Mouse (Mus musculus): ENCODE results near the gene Dtx3l. TPM values are rescaled to one million over a fixed set of nuclear protein-coding genes. Genes with fewer than 3 reads are reported as not detected.
A peak's percentile ranks its signal among the peaks of the same experiment; 100 is the strongest.
"Not testable (repeated sequence)": the region's sequence is repeated elsewhere in the genome, so short reads cannot be mapped to it uniquely, and the experiment has no call there.

Dtx3l gene
- polyA plus RNA-seq (2015; fragmentation: Nextera tagmentation; extraction: Ambion mirVana): 5.5 and 8.0 TPM in 2 replicates

GRCm38 (mm10) chr16:35938211-35939151 lies at the start of gene Dtx3l, which contains the start of gene Parp9:
TSS of gene Dtx3l (minus strand) at chr16:35939151.
TSS of gene Parp9 (plus strand) at chr16:35938470.
- peak within 1 kb of the TSS; percentile 80 for H3K9ac ChIP-seq
- peak; percentile 54 for ATAC-seq (replicated peaks; ENCODE audit: insufficient number of reproducible peaks, insufficient read depth, low FRiP score, low read depth)

GRCm38 (mm10) chr16:35987930-35988329 lies 49.0 kb upstream of the Dtx3l start:
- no peaks in the 10 kb centered on the region for H3K36me3 ChIP-seq
- H3K9me3 ChIP-seq (replicated peaks): no peaks in the 10 kb centered on the region
- ATAC-seq (replicated peaks; ENCODE audit: insufficient number of reproducible peaks, insufficient read depth, low FRiP score, low read depth): no peak
- no peak overlapping the region for H3K4me2 ChIP-seq
- 76% methylated on average over 1 of the region's 1 CpGs for WGBS
- H3K27me3 ChIP-seq: no peaks in the 10 kb centered on the region
- H3K4me3 ChIP-seq: no peak overlapping the region
- no peak overlapping the region for H3K9ac ChIP-seq
- H3K4me1 ChIP-seq (replicated peaks): peaks cover 7% of the 10 kb centered on the region
- H3K27ac ChIP-seq: no peak overlapping the region

More at GRCm38 (mm10) chr16:35938211-35939151, at the start of gene Dtx3l, which contains the start of gene Parp9:
- Histone ChIP-seq H3K4me1 (replicated peaks) (peaks cover 8% of the 10 kb centered on the region; the same call in 1 of the 2 replicates), H3K9me3 (replicated peaks) (no peaks in the 10 kb centered on the region), H3K4me2 (peak within 1 kb of the TSS; percentile 74), H3K27ac (peak within 1 kb of the TSS; percentile 78), H3K4me3 (peak within 1 kb of the TSS; percentile 81), H3K36me3 (peaks cover 6% of the 10 kb centered on the region; the same call in 1 of the 2 replicates), H3K27me3 (no peaks in the 10 kb centered on the region)
- WGBS: 1% methylated on average over 52 of the region's 52 CpGs

DNA sequence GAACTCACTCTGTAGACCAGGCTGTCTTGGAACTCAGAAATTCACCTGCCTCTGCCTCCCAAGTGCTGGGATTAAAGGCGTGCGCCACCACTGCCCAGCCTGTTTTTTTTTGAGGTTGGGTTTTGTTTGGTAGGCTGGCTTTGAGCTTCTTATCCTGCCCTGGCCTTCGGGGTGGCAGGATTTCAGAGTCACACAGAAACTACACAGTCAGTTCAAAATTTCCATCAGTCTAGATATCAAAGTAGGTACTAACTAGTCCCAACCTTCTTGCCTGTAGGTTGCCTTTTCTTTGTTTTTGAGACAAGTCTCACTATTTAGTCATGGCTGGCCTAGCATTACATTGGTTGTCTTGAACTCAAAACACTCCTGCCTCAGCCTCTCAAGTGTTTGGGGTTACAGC lies 45.5 kb upstream of the Dtx3l start:
- ATAC-seq (replicated peaks; ENCODE audit: insufficient number of reproducible peaks, insufficient read depth, low FRiP score, low read depth): no peak
- Histone ChIP-seq H3K36me3 (no peaks in the 10 kb centered on the region), H3K4me1 (replicated peaks) (peaks cover 12% of the 10 kb centered on the region), H3K9me3 (replicated peaks) (no peaks in the 10 kb centered on the region), H3K4me3 (peak overlapping the region; percentile 95), H3K27ac (peak overlapping the region; percentile 100; the same call in 1 of the 2 replicates), H3K4me2 (peak overlapping the region; percentile 83), H3K9ac (no peak overlapping the region), H3K27me3 (no peaks in the 10 kb centered on the region)
- 33% methylated on average over 3 of the region's 3 CpGs for whole genome bisulfite sequencing

- Histone ChIP-seq H3K9ac (peak overlapping the region; percentile 97), H3K27ac (peak overlapping the region; percentile 100), H3K4me2 (peak overlapping the region; percentile 83), H3K4me1 (replicated peaks) (peaks cover 12% of the 10 kb centered on the region), H3K27me3 (no peaks in the 10 kb centered on the region), H3K36me3 (no peaks in the 10 kb centered on the region), H3K9me3 (replicated peaks) (no peaks in the 10 kb centered on the region), H3K4me3 (peak overlapping the region; percentile 95)
- 0% methylated on average over 48 of the region's 86 CpGs for WGBS
- peak; percentile 71 for ATAC-seq (replicated peaks; ENCODE audit: insufficient number of reproducible peaks, insufficient read depth, low FRiP score, low read depth)
These were observed 44.7 kb upstream of the Dtx3l start for GRCm38 (mm10) chr16:35983517-35984101.

- peak overlapping the region; percentile 100 for H3K27ac ChIP-seq
- under 1% methylated on average over 54 of the region's 54 CpGs for WGBS
- H3K9me3 ChIP-seq (replicated peaks): no peaks in the 10 kb centered on the region
- H3K4me1 ChIP-seq (replicated peaks): peaks cover 12% of the 10 kb centered on the region
- no peaks in the 10 kb centered on the region for H3K27me3 ChIP-seq
- no peaks in the 10 kb centered on the region for H3K36me3 ChIP-seq
- H3K4me2 ChIP-seq: peak overlapping the region; percentile 83
- H3K9ac ChIP-seq: peak overlapping the region; percentile 97
- H3K4me3 ChIP-seq: peak overlapping the region; percentile 95
- ATAC-seq (replicated peaks; ENCODE audit: insufficient number of reproducible peaks, insufficient read depth, low FRiP score, low read depth): peak; percentile 89
These were observed 44.1 kb upstream of the Dtx3l start for GRCm38 (mm10) chr16:35982902-35983516.

- H3K4me2 ChIP-seq: peak overlapping the region; percentile 83
- H3K9me3 ChIP-seq (replicated peaks): no peaks in the 10 kb centered on the region
- H3K4me3 ChIP-seq: peak overlapping the region; percentile 95
- H3K36me3 ChIP-seq: no peaks in the 10 kb centered on the region
- H3K27ac ChIP-seq: peak overlapping the region; percentile 100
- 4% methylated on average over 15 of the region's 15 CpGs for WGBS
- H3K4me1 ChIP-seq (replicated peaks): peaks cover 12% of the 10 kb centered on the region
- H3K27me3 ChIP-seq: no peaks in the 10 kb centered on the region
- peak overlapping the region; percentile 97 for H3K9ac ChIP-seq
- ATAC-seq (replicated peaks; ENCODE audit: insufficient number of reproducible peaks, insufficient read depth, low FRiP score, low read depth): no peak
These were observed 43.6 kb upstream of the Dtx3l start for GRCm38 (mm10) chr16:35982506-35982901.

DNA sequence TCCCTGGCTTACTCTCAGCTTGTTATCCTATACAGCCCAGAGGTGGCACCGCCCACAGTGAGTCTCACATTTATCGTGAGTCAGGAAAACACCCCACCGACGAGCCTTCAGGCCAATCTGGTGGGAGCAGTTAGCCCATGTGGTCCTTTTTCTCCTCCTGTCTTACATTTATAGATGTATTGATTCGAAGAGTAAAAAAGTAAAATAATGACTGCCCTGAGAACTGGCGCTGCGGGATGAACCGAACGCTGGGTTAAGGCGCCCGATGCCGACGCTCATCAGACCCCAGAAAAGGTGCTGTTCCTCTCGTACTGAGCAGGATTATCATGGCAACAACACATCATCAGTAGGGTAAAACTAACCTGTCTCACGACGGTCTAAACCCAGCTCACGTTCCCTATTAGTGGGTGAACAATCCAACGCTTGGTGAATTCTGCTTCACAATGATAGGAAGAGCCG lies 42.4 kb upstream of the Dtx3l start:
- H3K27me3 ChIP-seq: no peaks in the 10 kb centered on the region
- no peaks in the 10 kb centered on the region for H3K36me3 ChIP-seq
- H3K9ac ChIP-seq: no peak overlapping the region
- H3K4me2 ChIP-seq: 0 out of 2 replicates have a peak overlapping the region, but pooled peaks have one; percentile 0
- peaks cover 12% of the 10 kb centered on the region for H3K4me1 ChIP-seq (replicated peaks)
- H3K27ac ChIP-seq: no peak overlapping the region
- WGBS: 43% methylated on average over 19 of the region's 19 CpGs
- H3K9me3 ChIP-seq (replicated peaks): no peaks in the 10 kb centered on the region
- no peak overlapping the region for H3K4me3 ChIP-seq
- peak; percentile 92 for ATAC-seq (replicated peaks; ENCODE audit: insufficient number of reproducible peaks, insufficient read depth, low FRiP score, low read depth)

GRCm38 (mm10) chr16:35978450-35978849 lies 39.5 kb upstream of the Dtx3l start, which contains the start of gene Kpna1:
TSS of gene Kpna1 (plus strand) at chr16:35978750.
- not testable (repeated sequence) for H3K9ac ChIP-seq; H3K4me1 ChIP-seq (replicated peaks); H3K4me3 ChIP-seq; ATAC-seq (replicated peaks; ENCODE audit: insufficient number of reproducible peaks, insufficient read depth, low FRiP score, low read depth); H3K36me3 ChIP-seq; H3K4me2 ChIP-seq; H3K27ac ChIP-seq; H3K27me3 ChIP-seq; H3K9me3 ChIP-seq (replicated peaks)
- WGBS: 88% methylated on average over 1 of the region's 1 CpGs

GRCm38 (mm10) chr16:35974021-35974420 lies 35.1 kb upstream of the Dtx3l start:
- Histone ChIP-seq H3K4me1 (replicated peaks) (no peaks in the 10 kb centered on the region), H3K9me3 (replicated peaks) (no peaks in the 10 kb centered on the region), H3K4me3 (no peak overlapping the region), H3K27ac (no peak overlapping the region), H3K27me3 (no peaks in the 10 kb centered on the region), H3K9ac (no peak overlapping the region), H3K36me3 (peaks cover 12% of the 10 kb centered on the region; the same call in 1 of the 2 replicates), H3K4me2 (no peak overlapping the region)
- ATAC-seq (replicated peaks; ENCODE audit: insufficient number of reproducible peaks, insufficient read depth, low FRiP score, low read depth): no peak
- WGBS: 39% methylated on average over 1 of the region's 1 CpGs

GRCm38 (mm10) chr16:35968149-35968548 lies 29.2 kb upstream of the Dtx3l start:
- whole genome bisulfite sequencing: 54% methylated on average over 2 of the region's 2 CpGs
- Histone ChIP-seq H3K36me3 (peaks cover 18% of the 10 kb centered on the region; the same call in 1 of the 2 replicates), H3K27ac (no peak overlapping the region)

DNA sequence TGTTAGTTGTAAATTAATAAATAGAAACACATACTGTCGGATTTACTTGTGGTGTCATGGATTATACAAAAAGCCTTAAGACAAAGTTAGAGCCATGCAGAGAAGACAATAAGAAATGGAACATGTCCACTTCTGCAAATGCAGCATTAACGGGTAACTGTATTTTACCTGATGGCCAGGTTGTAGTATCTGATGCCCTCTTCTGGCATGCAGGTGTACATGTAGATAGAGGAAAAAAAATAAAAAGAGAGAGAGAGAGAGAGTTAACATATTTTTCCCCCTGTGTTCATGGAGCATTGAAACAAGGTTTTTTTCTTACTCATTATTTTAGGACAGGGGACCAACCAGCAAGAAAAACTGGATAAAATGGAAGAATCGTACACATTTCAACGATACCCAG lies 28.4 kb upstream of the Dtx3l start:
- H3K4me3 ChIP-seq: no peak overlapping the region
- no peaks in the 10 kb centered on the region for H3K4me1 ChIP-seq (replicated peaks)
- H3K9me3 ChIP-seq (replicated peaks): no peaks in the 10 kb centered on the region
- H3K27me3 ChIP-seq: no peaks in the 10 kb centered on the region
- H3K4me2 ChIP-seq: no peak overlapping the region
- no peak overlapping the region for H3K27ac ChIP-seq
- WGBS: 83% methylated on average over 4 of the region's 4 CpGs
- no peak for ATAC-seq (replicated peaks; ENCODE audit: insufficient number of reproducible peaks, insufficient read depth, low FRiP score, low read depth)
- H3K9ac ChIP-seq: no peak overlapping the region
- peaks cover 16% of the 10 kb centered on the region; the same call in 1 of the 2 replicates for H3K36me3 ChIP-seq

More at GRCm38 (mm10) chr16:35968149-35968548, 29.2 kb upstream of the Dtx3l start:
- Histone ChIP-seq H3K9me3 (replicated peaks) (no peaks in the 10 kb centered on the region), H3K4me1 (replicated peaks) (no peaks in the 10 kb centered on the region), H3K4me3 (no peak overlapping the region), H3K9ac (no peak overlapping the region), H3K4me2 (no peak overlapping the region), H3K27me3 (no peaks in the 10 kb centered on the region)
- ATAC-seq (replicated peaks; ENCODE audit: insufficient number of reproducible peaks, insufficient read depth, low FRiP score, low read depth): no peak
